Mouse (Mus musculus): ENCODE data around the gene Sept9.

GRCm38 (mm10) chr11:117269053-117269702, 69.7 kb downstream of the Sept9 start:
- TF ChIP-seq CTCF (IDR thresholded peaks at IDR 0.05; ENCODE audit: extremely low read depth, insufficient read depth, low read length): no peak
- TF ChIP-seq POLR2A (IDR thresholded peaks at IDR 0.05; ENCODE audit: extremely low read depth, insufficient read depth, low read length): no peak

Measured in cortical plate, adult 2 months (tissue).